In genomic region chr4:22835381-22836123, GRCm38 (mm10) we compare ENCODE assay signal across 9 mouse cellular contexts.
DNase-seq lines count a peak whose midpoint lies in the region; ATAC-seq and TF ChIP-seq lines count a peak whose summit lies in the region.
"Had no signal": no experiment of that assay in that cellular context is flagged by ENCODE, and none has a peak within 500 bp of the region (broad histone marks: within the 10 kb centered on the region; RNA-seq: fewer than 3 reads in every experiment).

No protein-coding gene starts in this region.

- peak; percentile 67; the same call in 1 of the 2 replicates for ATAC-seq in stomach, embryonic 14.5 days (ENCODE audit: insufficient number of reproducible peaks, insufficient read depth, low FRiP score, low read depth)
- no peak for ATAC-seq in stomach, postnatal 0 days (ENCODE audit: low FRiP score, low TSS enrichment)
- ATAC-seq in heart, embryonic 14.5 days (ENCODE audit: insufficient number of reproducible peaks, insufficient read depth, low FRiP score, low read depth): no peak
- ATAC-seq in limb, embryonic 14.5 days (ENCODE audit: low FRiP score, low read depth): peak; percentile 86

- H3K27ac ChIP-seq in stomach, embryonic 14.5 days (ENCODE audit: low read length): no peak overlapping the region
- H3K27ac ChIP-seq in stomach, postnatal 0 days (replicated peaks): no peak overlapping the region
- no peak overlapping the region for H3K27ac ChIP-seq in heart, embryonic 14.5 days (replicated peaks in 1 of 2; ENCODE audit: control insufficient read depth in 1 of 2, insufficient read depth in 1 of 2, low read depth in 2 of 2, low read length in 2 of 2)
- no peak overlapping the region for H3K27ac ChIP-seq in limb, embryonic 14.5 days (replicated peaks; ENCODE audit: low read depth, low read length)

- H3K27me3 ChIP-seq in stomach, embryonic 14.5 days (ENCODE audit: control insufficient read depth, insufficient read depth, low read length): no peaks in the 10 kb centered on the region
- no peaks in the 10 kb centered on the region for H3K27me3 ChIP-seq in stomach, postnatal 0 days (ENCODE audit: control insufficient read depth, insufficient read depth, low read length)
- H3K27me3 ChIP-seq in heart, embryonic 14.5 days (ENCODE audit: control insufficient read depth, insufficient read depth, low read length): no peaks in the 10 kb centered on the region
- H3K27me3 ChIP-seq in limb, embryonic 14.5 days (ENCODE audit: control insufficient read depth, insufficient read depth, low read length): no peaks in the 10 kb centered on the region
- H3K27me3 ChIP-seq: megakaryocyte, embryonic 14.5 days had no signal

- no peak for TF ChIP-seq EP300 in stomach, postnatal 0 days (optimal IDR thresholded peaks at IDR 0.05)

- DNase-seq in stomach, postnatal 0 days (ENCODE audit: low spot score): no peak
- DNase-seq in limb, embryonic 14.5 days (ENCODE audit: low spot score): peak; percentile 13
- DNase-seq in yolk sac, embryonic 10.5 days (ENCODE audit: low spot score): peak; percentile 7
- no peak for DNase-seq in lung, adult 2 months
- no peak for DNase-seq in gastrocnemius, postnatal 10 days
- no peak for DNase-seq in left cerebral cortex, postnatal 10 days (ENCODE audit: extremely low spot score in 1 of 2, low spot score in 2 of 2)

- intact Hi-C loops in left cerebral cortex, postnatal 10 days (cut with DNase I): no loop called here

- H3K4me2 ChIP-seq in stomach, embryonic 14.5 days (replicated peaks; ENCODE audit: low read depth, low read length): peak overlapping the region; percentile 26
- H3K4me2 ChIP-seq in stomach, postnatal 0 days (replicated peaks; ENCODE audit: low read depth): no peak overlapping the region
- H3K4me2 ChIP-seq in heart, embryonic 14.5 days (ENCODE audit: low read length): peak overlapping the region; percentile 49
- peak overlapping the region; percentile 28 for H3K4me2 ChIP-seq in limb, embryonic 14.5 days (replicated peaks; ENCODE audit: low read depth, low read length, severe bottlenecking)

- TF ChIP-seq POLR2A in limb, embryonic 14.5 days (IDR thresholded peaks at IDR 0.05; ENCODE audit: borderline replicate concordance, extremely low read depth, insufficient read depth, insufficient read length): no peak
- TF ChIP-seq POLR2A in lung, adult 2 months (IDR thresholded peaks at IDR 0.05; ENCODE audit: borderline replicate concordance, extremely low read depth, low read depth, low read length): no peak

- H3K9ac ChIP-seq in stomach, embryonic 14.5 days (replicated peaks; ENCODE audit: low read depth, low read length): no peak overlapping the region
- no peak overlapping the region for H3K9ac ChIP-seq in stomach, postnatal 0 days (ENCODE audit: low read length)
- no peak overlapping the region for H3K9ac ChIP-seq in heart, embryonic 14.5 days (ENCODE audit: low read length)
- no peak overlapping the region for H3K9ac ChIP-seq in limb, embryonic 14.5 days (ENCODE audit: low read depth, low read length, severe bottlenecking)

- no peaks in the 10 kb centered on the region for H3K4me1 ChIP-seq in stomach, embryonic 14.5 days (ENCODE audit: control insufficient read depth, insufficient read depth, low read length)
- no peaks in the 10 kb centered on the region for H3K4me1 ChIP-seq in stomach, postnatal 0 days (replicated peaks; ENCODE audit: control insufficient read depth, insufficient read depth)
- H3K4me1 ChIP-seq in heart, embryonic 14.5 days (ENCODE audit: control insufficient read depth in 2 of 2, insufficient read depth in 2 of 2, low read length in 2 of 2): no peaks in the 10 kb centered on the region
- 0 out of 2 replicates have a peak, but pooled peaks cover 4% of the 10 kb centered on the region for H3K4me1 ChIP-seq in limb, embryonic 14.5 days (ENCODE audit: control insufficient read depth, insufficient read depth, low read length)
- no peaks in the 10 kb centered on the region for H3K4me1 ChIP-seq in lung, adult 2 months (ENCODE audit: control insufficient read depth, insufficient read depth, low read length)
- H3K4me1 ChIP-seq: megakaryocyte, embryonic 14.5 days had no signal

- WGBS in stomach, embryonic 14.5 days: 6% methylated on average over 9 of the region's 9 CpGs
- 5% methylated on average over 9 of the region's 9 CpGs for WGBS in stomach, postnatal 0 days
- WGBS in heart, embryonic 14.5 days: 17% methylated on average over 9 of the region's 9 CpGs
- WGBS in limb, embryonic 14.5 days: 15% methylated on average over 9 of the region's 9 CpGs
- WGBS in lung, adult 2 months: 7% methylated on average over 9 of the region's 9 CpGs

- H3K36me3 ChIP-seq in stomach, embryonic 14.5 days (ENCODE audit: control insufficient read depth, insufficient read depth, low read length): no peaks in the 10 kb centered on the region
- H3K36me3 ChIP-seq in stomach, postnatal 0 days (ENCODE audit: control insufficient read depth, insufficient read depth, low read length): no peaks in the 10 kb centered on the region
- no peaks in the 10 kb centered on the region for H3K36me3 ChIP-seq in heart, embryonic 14.5 days (ENCODE audit: control insufficient read depth, insufficient read depth, low read length)
- no peaks in the 10 kb centered on the region for H3K36me3 ChIP-seq in limb, embryonic 14.5 days (ENCODE audit: control insufficient read depth, insufficient read depth, low read length)

- no peaks in the 10 kb centered on the region for H3K9me3 ChIP-seq in stomach, embryonic 14.5 days (ENCODE audit: control insufficient read depth, low read depth, low read length)
- H3K9me3 ChIP-seq in stomach, postnatal 0 days (ENCODE audit: control insufficient read depth, low read length): no peaks in the 10 kb centered on the region
- no peaks in the 10 kb centered on the region for H3K9me3 ChIP-seq in heart, embryonic 14.5 days (ENCODE audit: control insufficient read depth, low read length)
- H3K9me3 ChIP-seq in limb, embryonic 14.5 days (ENCODE audit: control insufficient read depth, low read length): no peaks in the 10 kb centered on the region
- H3K9me3 ChIP-seq: megakaryocyte, embryonic 14.5 days had no signal

- TF ChIP-seq CTCF in stomach, postnatal 0 days (IDR thresholded peaks at IDR 0.05; ENCODE audit: low read depth): no peak
- TF ChIP-seq CTCF in lung, adult 2 months (IDR thresholded peaks at IDR 0.05; ENCODE audit: insufficient read depth, low read length): no peak

- no peak overlapping the region for H3K4me3 ChIP-seq in stomach, embryonic 14.5 days (ENCODE audit: low read depth, low read length)
- no peak overlapping the region for H3K4me3 ChIP-seq in stomach, postnatal 0 days (ENCODE audit: low read depth, low read length)
- no peak overlapping the region; a peak in 1 of 4 replicates for H3K4me3 ChIP-seq in heart, embryonic 14.5 days (ENCODE audit: control insufficient read depth in 1 of 2, insufficient read depth in 1 of 2, low read depth in 1 of 2, low read length in 2 of 2)
- no peak overlapping the region for H3K4me3 ChIP-seq in limb, embryonic 14.5 days (replicated peaks; ENCODE audit: low read length)
- no peak overlapping the region for H3K4me3 ChIP-seq in lung, adult 2 months (replicated peaks; ENCODE audit: extremely low read depth, low read depth, low read length)
- H3K4me3 ChIP-seq: megakaryocyte, embryonic 14.5 days had no signal

Comparison
In these comparisons a context has a peak if more than half of its experiments do, and no peak if none do; other contexts are left out.
1. ATAC-seq: peak in stomach, embryonic 14.5 days (single experiment) and limb, embryonic 14.5 days (single experiment); none in stomach, postnatal 0 days (single experiment) and heart, embryonic 14.5 days (single experiment).
2. DNase-seq: peak in limb, embryonic 14.5 days (single experiment) and yolk sac, embryonic 10.5 days (single experiment); none in stomach, postnatal 0 days (single experiment), lung, adult 2 months (single experiment), gastrocnemius, postnatal 10 days (single experiment) and left cerebral cortex, postnatal 10 days (0 of 2).